Mouse (Mus musculus) lung, embryonic 14.5 days (tissue): ENCODE measurements around the gene Abcc12. TPM values are rescaled to one million over a fixed set of nuclear protein-coding genes. Genes with fewer than 3 reads are reported as not detected.

Experiments used
- ATAC-seq: fragments of 200-750 bp; cut with Nextera tagmentation; 2 replicates; pipeline ENCODE4 v1.8.0; 2017; ENCODE audit warnings: mild to moderate bottlenecking, moderate TSS enrichment, moderate library complexity; ENCODE audit not compliant: insufficient read depth
- DNase-seq: peaks from one replicate; pipeline ENCODE4 v3.0.0-alpha.2; 2015
- H3K27ac ChIP-seq: fragments of 300-500 bp; sonication (generic); 2 replicates; pipeline ENCODE4 v1.5.1; 2014; ENCODE audit warnings: low read depth, mild to moderate bottlenecking, moderate library complexity
- H3K27me3 ChIP-seq: fragments of 300-500 bp; sonication (generic); 2 replicates; pipeline ENCODE4 v1.6.1; 2014; ENCODE audit warnings: low read length, control low read depth; ENCODE audit not compliant: insufficient read depth
- H3K36me3 ChIP-seq: fragments of 300-500 bp; sonication (generic); 2 replicates; pipeline ENCODE4 v1.6.1; 2014; ENCODE audit warnings: control low read depth; ENCODE audit not compliant: insufficient read depth
- H3K4me1 ChIP-seq: fragments of 300-500 bp; sonication (generic); 2 replicates; pipeline ENCODE4 v1.6.1; 2014; ENCODE audit warnings: antibody characterized with exemption, control low read depth; ENCODE audit not compliant: insufficient read depth
- H3K4me2 ChIP-seq: fragments of 300-500 bp; sonication (generic); 2 replicates; pipeline ENCODE4 v1.6.1; 2014; ENCODE audit warnings: mild to moderate bottlenecking
- H3K4me3 ChIP-seq: fragments of 300-500 bp; sonication (generic); 2 replicates; pipeline ENCODE4 v1.5.1; 2014; ENCODE audit warnings: low read depth, low read length
- H3K9ac ChIP-seq: fragments of 300-500 bp; sonication (generic); 2 replicates; pipeline ENCODE4 v1.6.1; 2014
- H3K9me3 ChIP-seq: fragments of 300-500 bp; sonication (generic); 2 replicates; pipeline ENCODE4 v1.6.1; 2016; ENCODE audit warnings: low read depth, low read length, control low read depth
- CTCF ChIP-seq: IDR thresholded peaks from 2 replicates; pipeline ENCODE4 v1.5.1; 2016; ENCODE audit warnings: antibody characterized with exemption, low read depth
- WGBS: fragments of 180-500 bp; shearing (Covaris S2); extraction: QIAGEN DNeasy Blood & Tissue Kit; methylation state at CpG from one replicate; pipeline ENCODE4 v1.1.7; 2014; 5-methylcytosine and 5-hydroxymethylcytosine counted together
- polyA plus RNA-seq: library from polyadenylated mRNA; unstranded; fragments of >200 nt; fragmentation: Nextera tagmentation; extraction: Ambion mirVana; gene quantifications from 2 replicates; pipeline ENCODE4 v1.2.1, GENCODE M21; 2014

The Abcc12 gene
- polyA plus RNA-seq, 1 experiment from 2014 or later, result not detected

GRCm38 (mm10) chr8:86536663-86536987, 43.9 kb downstream of the Abcc12 start:
- no peak overlapping the region for H3K9ac ChIP-seq
- no peak for ATAC-seq
- TF ChIP-seq CTCF, result no peak

GRCm38 (mm10) chr8:86535791-86536662, 44.5 kb downstream of the Abcc12 start:
- ATAC-seq, result peak; percentile 56; the same call in 1 of the 2 replicates
- H3K9me3 ChIP-seq, result no peaks in the 10 kb centered on the region
- H3K9ac ChIP-seq, result no peak overlapping the region
- no peaks in the 10 kb centered on the region for H3K27me3 ChIP-seq
- H3K4me1 ChIP-seq, result no peaks in the 10 kb centered on the region
- H3K4me3 ChIP-seq, result no peak overlapping the region
- peak; percentile 76 for TF ChIP-seq CTCF
- no peaks in the 10 kb centered on the region for H3K36me3 ChIP-seq
- DNase-seq, result peak; percentile 86
- H3K4me2 ChIP-seq, result peak overlapping the region; percentile 33
- 34% methylated on average over 11 of the region's 11 CpGs for WGBS
- no peak overlapping the region for H3K27ac ChIP-seq

More at GRCm38 (mm10) chr8:86536663-86536987, 43.9 kb downstream of the Abcc12 start:
- H3K27ac ChIP-seq, result no peak overlapping the region
- H3K4me1 ChIP-seq, result no peaks in the 10 kb centered on the region
- WGBS, result 59% methylated on average over 3 of the region's 3 CpGs
- no peaks in the 10 kb centered on the region for H3K36me3 ChIP-seq
- no peak for DNase-seq
- H3K4me3 ChIP-seq, result no peak overlapping the region
- H3K27me3 ChIP-seq, result no peaks in the 10 kb centered on the region
- H3K4me2 ChIP-seq, result peak overlapping the region; percentile 33; the same call in 1 of the 2 replicates
- H3K9me3 ChIP-seq, result no peaks in the 10 kb centered on the region

DNA sequence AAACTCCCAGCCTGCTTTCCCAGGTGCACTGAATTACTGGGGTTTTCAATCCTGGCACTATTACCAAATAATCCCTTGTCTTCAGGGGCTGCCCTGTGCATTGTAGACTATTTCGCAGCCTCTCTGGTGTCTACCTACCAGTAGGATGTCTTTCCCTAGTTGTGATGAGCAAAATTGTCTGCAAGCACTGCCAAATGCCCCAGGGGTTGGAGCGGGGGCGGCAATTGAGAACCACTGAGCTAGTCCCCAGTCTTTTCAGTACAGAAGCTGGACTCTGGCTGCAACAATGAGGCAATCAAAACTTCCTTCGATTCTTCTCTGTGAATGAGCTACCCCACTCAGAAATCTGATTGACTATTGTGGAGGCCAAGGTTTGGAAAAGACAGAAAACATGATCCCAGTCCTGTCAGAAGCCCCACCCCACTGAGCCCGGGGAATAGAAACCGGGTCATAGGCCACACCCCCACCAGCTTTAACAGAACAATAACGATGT, 45.4 kb downstream of the Abcc12 start:
- no peaks in the 10 kb centered on the region for H3K36me3 ChIP-seq
- WGBS, result 67% methylated on average over 7 of the region's 7 CpGs
- H3K4me2 ChIP-seq, result no peak overlapping the region
- DNase-seq (no peak), ATAC-seq (no peak)
- H3K9me3 ChIP-seq, result no peaks in the 10 kb centered on the region
- H3K27me3 ChIP-seq, result no peaks in the 10 kb centered on the region
- H3K4me3 ChIP-seq, result no peak overlapping the region
- H3K27ac ChIP-seq, result no peak overlapping the region
- H3K9ac ChIP-seq, result no peak overlapping the region
- TF ChIP-seq CTCF, result no peak
- H3K4me1 ChIP-seq, result no peaks in the 10 kb centered on the region

DNA sequence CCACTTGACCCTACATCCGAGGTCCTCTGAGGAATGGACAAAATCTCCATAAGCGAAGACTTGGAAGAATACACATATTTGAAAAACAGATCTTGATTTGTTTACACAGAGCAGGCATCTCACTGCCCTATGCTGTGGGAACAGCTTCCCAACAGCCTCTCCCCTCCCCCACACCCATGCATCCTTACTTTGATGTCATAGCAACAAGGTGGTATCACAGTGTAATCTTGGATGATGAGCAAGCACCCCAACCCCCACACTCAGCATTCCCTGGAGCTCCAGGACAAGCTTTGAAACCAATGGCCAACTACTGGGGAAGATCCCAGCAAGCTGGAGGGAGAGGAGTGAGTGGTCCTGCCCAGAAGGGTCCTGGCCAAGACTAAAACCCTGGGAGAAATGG, 50.8 kb downstream of the Abcc12 start:
- H3K27me3 ChIP-seq, result no peaks in the 10 kb centered on the region
- TF ChIP-seq CTCF, result no peak
- H3K9me3 ChIP-seq, result no peaks in the 10 kb centered on the region
- no peak for ATAC-seq
- no peak overlapping the region for H3K4me2 ChIP-seq
- no peak for DNase-seq
- 59% methylated on average over 2 of the region's 2 CpGs for WGBS
- no peak overlapping the region for H3K9ac ChIP-seq
- no peak overlapping the region for H3K4me3 ChIP-seq
- no peak overlapping the region for H3K27ac ChIP-seq
- H3K4me1 ChIP-seq, result no peaks in the 10 kb centered on the region
- H3K36me3 ChIP-seq, result no peaks in the 10 kb centered on the region

DNA sequence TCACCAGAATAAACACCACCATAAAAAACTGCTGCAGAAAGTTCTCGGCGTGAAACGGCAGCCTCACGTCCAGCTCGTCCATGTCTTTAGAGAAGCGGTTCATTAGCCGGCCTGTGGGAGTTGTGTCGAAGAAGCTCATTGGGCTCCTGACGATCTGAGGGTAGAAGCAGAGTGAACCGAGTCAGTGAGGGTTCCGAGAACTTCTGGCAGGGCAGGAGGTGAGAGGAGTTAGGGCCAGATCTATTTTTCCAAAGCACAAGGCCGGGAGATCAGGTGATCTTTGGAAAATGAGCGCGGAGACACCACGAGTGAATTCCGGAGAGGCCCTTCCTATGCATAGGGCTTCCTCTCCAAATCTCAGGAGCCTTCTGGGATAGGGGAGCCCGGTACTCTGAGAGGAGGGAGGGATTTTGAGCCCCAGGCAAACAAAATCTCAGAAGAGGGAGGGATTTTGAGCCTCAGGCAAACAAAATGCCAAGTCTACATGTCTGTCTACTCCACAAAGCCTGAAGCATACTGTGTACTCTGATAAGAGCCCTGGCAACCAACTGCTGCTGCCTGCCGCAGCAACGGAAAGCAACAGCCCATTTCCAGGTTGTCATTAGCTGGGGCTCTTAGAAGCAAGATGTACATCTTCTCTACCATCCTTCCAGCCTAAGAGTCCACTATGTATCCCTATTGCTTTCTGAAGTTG, 53.0 kb downstream of the Abcc12 start:
- H3K27ac ChIP-seq, result no peak overlapping the region
- WGBS, result 77% methylated on average over 19 of the region's 19 CpGs
- ATAC-seq (no peak), DNase-seq (no peak)
- no peak overlapping the region for H3K4me2 ChIP-seq
- H3K9ac ChIP-seq, result no peak overlapping the region
- no peaks in the 10 kb centered on the region for H3K4me1 ChIP-seq
- no peaks in the 10 kb centered on the region for H3K9me3 ChIP-seq
- no peaks in the 10 kb centered on the region for H3K36me3 ChIP-seq
- no peak overlapping the region for H3K4me3 ChIP-seq
- H3K27me3 ChIP-seq, result no peaks in the 10 kb centered on the region
- TF ChIP-seq CTCF, result no peak

DNA sequence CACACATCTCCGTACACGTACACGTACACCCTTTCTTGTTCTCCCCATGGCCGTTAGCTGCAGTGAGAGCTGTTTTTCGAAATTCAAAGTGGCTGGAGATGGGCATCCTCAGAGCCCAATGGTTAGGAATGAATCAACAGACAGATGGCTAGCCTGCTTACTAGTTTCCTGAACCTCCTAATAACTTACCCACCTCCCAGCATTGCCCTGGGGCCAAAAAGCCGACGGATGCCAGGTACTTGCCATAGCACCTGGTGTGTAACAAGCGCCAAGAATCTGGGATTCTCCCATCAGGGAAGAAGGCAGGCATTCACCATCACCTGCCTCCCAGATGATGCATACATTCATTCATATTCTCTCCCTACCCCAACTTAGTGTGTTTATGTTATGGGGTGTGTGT, 53.7 kb downstream of the Abcc12 start:
- 85% methylated on average over 8 of the region's 8 CpGs for WGBS
- Histone ChIP-seq H3K36me3 (no peaks in the 10 kb centered on the region), H3K4me2 (no peak overlapping the region), H3K9me3 (no peaks in the 10 kb centered on the region), H3K9ac (no peak overlapping the region), H3K4me1 (no peaks in the 10 kb centered on the region), H3K27me3 (no peaks in the 10 kb centered on the region), H3K27ac (no peak overlapping the region), H3K4me3 (no peak overlapping the region)
- no peak for TF ChIP-seq CTCF
- no peak for DNase-seq
- no peak for ATAC-seq

DNA sequence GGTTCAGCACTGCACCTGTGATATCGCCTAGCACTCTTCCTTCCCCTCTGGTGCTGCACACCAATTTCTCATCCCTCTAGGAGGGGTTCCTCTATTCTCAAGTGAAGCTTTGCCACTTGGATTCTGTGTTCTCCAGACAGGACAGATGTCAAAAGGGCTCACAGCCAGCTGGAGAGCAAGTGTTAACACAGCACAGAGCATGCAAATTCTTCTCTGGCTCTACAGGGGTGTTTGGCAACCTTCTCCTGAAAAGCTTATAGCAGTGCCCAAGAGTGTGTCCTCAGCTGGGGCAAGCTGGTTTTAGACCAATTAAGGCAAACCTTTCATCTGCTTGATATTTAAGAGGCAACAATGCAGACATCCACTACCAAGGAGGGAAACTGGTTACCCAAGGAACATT, 66.3 kb downstream of the Abcc12 start:
- Histone ChIP-seq H3K4me3 (no peak overlapping the region), H3K27ac (no peak overlapping the region), H3K4me2 (no peak overlapping the region), H3K9ac (no peak overlapping the region), H3K27me3 (no peaks in the 10 kb centered on the region), H3K9me3 (no peaks in the 10 kb centered on the region), H3K36me3 (no peaks in the 10 kb centered on the region), H3K4me1 (no peaks in the 10 kb centered on the region)
- DNase-seq (no peak), ATAC-seq (no peak)
- TF ChIP-seq CTCF, result no peak
- 91% methylated on average over 1 of the region's 1 CpGs for whole genome bisulfite sequencing
